Mouse (Mus musculus) fibroblast of lung, adult 2 months (primary cell): ENCODE data around the gene Smarcb1.
A peak's percentile ranks its signal among the peaks of the same experiment; 100 is the strongest.

Source experiments
- DNase-seq: peaks from one replicate; pipeline ENCODE4 v3.0.0-alpha.2; 2011; ENCODE audit warnings: low read depth

Smarcb1 gene

GRCm38 (mm10) chr10:75921026-75921725 is at the start of gene Smarcb1:
TSS of gene Smarcb1 (minus strand) at chr10:75921617.
- DNase-seq, result peak; percentile 83

GRCm38 (mm10) chr10:75954381-75954811 is 33.0 kb upstream of the Smarcb1 start, which contains the start of gene Gm5134:
TSS of gene Gm5134 (plus strand) at chr10:75954514.
- DNase-seq, result no peak

DNA sequence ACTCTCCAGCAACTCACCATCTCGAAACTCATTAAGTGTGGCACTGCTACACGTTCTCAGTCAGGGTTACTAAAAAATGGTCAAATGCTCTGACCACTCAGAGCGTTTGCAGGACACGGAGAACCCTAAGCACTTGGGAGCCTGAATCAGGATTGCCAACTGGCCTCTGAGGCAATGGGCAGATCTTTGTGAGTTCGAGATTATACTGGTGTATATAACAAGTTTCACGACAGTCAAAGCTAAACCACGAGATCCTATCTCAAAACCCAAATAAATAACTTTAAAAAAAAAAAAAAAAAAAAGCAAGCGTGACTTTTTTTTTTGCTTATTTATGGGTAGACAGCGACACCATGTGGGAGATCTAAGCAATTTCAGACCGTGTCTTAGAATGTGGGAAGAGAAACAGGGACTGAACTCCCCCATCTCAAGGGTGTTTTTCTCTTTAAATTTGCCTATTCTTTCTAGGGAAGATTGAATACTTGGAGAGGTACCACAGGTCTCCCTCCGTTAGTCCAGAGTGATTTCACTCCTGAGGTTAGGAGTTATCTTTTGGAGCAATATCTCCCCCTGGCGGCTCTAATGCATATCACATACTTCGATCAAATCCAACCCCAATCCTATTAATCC is 30.1 kb upstream of the Smarcb1 start:
- peak; percentile 64 for DNase-seq

GRCm38 (mm10) chr10:75950791-75951210 is 29.4 kb upstream of the Smarcb1 start:
- no peak for DNase-seq

- no peak for DNase-seq
Observed at GRCm38 (mm10) chr10:75949053-75950045, 27.9 kb upstream of the Smarcb1 start.

DNA sequence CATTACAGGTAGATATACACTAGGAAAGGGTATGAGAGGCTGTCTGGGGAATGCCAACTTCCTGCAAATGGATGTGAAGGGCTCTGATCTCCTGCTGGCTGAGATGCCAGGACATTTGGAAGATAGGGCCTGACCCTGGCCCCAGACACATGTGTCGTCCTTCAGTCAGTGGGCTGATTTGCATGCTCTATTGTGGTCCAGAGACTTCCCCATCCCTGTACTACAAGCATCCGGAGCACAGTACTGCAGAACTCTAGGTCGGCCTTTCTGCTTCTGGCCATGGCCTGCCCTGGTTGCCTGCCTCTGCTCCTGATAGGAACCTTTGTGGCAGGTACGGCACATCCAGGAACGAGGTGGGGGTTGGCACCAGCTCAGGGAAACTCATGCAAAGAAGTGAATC is 26.7 kb upstream of the Smarcb1 start:
- no peak for DNase-seq

DNA sequence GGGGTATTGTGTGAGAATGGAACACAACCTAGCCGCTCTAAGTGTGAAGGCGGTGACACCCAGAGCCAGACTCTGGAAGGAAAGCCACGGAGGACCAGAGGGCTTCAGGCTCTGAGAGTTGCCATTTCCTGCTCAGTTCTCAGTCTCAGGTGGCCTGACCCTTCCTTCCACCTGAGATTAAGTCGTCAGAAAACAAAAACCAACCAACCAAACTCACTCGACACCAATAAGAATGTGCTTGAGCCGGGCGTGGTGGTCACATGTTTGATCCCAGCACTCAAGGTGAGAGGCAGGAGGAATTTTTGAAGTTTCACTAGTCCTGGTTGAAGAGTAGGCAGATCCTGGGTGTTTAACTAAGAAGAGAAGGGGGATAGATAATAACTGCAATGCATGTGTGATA is 24.5 kb upstream of the Smarcb1 start:
- no peak for DNase-seq

DNA sequence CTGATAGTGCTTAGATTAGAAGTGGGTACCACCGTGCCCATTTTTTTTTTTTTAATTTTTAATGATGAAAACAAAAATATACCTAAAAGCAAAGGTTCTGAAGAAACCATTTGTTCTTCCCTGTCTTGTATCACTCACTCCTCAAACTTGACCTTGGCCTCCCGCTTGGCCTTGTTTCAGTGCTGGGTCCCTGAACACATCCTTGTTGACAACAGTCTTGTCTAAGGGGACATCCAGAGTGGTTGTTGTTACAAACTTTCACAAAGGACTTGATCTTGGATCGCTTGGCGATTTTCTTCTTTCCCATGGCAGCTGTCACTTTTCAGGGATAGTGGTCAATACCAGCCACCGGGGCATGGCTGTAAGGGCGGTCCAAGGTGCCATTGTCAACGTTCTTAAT is 23.8 kb upstream of the Smarcb1 start:
- no peak for DNase-seq

- peak; percentile 88 for DNase-seq
Observed at GRCm38 (mm10) chr10:75944066-75944772, 22.8 kb upstream of the Smarcb1 start.

DNA sequence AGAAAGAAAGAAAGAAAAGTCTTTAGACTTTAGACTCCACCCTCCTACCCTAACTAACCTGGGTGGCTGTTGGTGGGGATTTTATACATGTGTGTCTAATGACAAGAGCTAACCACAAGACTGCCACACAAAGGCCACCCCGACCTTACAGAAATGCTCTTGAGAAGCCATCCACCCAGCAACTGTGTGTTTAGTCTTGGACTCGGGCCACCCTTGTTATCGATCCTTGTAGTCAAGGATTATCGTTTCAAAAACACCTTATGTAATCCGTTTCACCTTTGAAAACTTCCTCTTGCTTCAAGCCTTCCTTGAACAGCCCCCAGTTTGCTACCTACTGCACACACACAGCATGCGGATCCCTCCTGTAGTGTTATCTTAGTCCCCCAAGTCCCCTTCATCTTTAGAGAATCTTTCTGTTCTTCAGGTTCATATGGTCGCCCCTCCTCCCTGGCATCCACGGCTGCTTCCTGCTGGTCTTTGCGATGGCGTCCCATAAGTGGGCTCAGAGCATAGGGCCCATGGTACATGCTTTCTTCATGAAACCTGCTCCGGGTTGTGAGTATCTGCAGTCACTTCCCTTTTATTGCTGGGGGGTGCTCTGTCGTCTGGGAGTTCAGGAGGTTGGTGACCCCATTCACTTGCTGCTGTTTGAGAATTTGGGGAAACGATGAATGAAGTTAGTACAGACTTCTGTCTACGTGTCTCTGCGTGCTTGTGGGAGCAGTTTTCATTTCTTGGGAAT is 21.5 kb upstream of the Smarcb1 start, which contains the start of gene Vpreb3:
Vpreb3 (plus strand) TSS at position 322 of the 742 bp plus-strand sequence.
- DNase-seq, result no peak

- DNase-seq, result no peak
Observed at GRCm38 (mm10) chr10:75941042-75941824, 19.8 kb upstream of the Smarcb1 start.

- no peak for DNase-seq
Observed at GRCm38 (mm10) chr10:75940520-75940919, 19.1 kb upstream of the Smarcb1 start, which contains the start of gene Gm867. TSS of gene Gm867 (minus strand) at chr10:75940672.

DNA sequence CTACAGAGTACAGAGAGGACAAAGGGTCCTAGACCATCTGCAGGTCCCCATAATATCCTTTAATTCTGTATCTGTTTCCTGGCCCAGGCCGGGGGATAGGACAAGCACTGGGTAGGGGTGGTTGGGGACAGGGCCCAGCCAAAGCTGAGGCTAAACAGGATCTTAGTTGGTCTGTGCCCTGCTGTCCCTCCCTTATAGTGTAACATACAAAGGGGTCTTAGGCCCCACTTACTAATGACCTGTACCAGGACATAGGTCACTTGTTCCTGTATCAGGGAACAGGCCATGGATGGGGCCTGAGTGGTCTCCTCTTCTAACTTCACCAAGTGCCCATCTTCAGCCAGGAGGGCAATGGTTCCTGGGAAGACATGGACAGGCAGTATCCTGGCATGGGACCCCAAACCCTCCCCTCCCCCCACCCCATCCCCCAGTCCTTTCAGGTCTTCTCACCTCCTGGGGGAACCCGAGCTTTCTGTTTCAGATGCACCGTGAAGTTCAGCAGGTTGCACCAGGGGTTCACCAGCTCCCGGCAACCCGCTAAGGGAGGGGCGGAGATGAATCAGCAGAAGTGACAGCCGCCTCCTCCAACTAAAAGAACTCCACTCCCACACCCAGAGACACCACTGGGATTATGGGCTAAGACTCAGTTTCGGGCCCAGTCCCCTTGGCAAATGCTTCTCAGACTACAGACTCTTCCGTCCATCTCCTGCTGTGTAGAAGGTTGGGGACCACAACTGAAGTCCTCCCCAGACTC is 18.2 kb upstream of the Smarcb1 start:
- DNase-seq, result no peak

DNA sequence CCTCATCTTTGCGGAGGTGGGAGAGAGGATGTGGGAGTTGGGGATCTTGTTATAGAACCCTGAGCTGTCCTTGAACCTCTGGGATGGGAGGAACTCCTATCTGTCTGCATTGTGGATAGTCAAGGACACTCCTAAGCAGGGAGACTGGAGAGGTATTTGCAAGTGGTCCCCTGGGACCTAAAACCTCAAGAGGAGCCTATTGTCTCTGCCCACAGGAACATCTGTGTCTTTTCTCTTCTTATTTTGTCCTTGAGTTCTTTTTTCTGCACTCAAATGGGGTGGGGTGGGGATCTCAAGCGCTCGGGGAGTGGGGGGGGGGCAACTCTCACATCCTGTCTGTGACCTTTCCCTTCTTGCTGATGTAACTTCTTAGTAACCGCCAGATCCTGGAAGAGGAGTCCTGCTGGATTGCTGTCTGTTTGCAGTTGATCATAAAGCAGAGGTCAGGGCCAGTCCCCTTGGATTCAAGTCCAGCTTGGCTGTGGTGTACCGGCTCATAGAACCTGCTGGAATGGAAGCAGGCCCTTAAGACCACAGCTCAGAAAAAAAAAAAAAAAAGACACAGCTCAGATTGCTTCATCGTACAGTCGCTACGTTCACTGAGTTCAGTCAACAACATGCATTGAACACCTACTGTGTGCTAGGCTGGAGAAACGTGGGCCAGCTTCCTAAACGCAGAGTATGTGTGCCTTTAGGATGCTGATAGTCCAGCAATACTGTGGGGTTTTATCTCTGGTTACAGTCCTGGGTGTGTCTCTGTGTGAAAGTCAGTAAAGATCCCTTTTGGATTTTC is 16.6 kb upstream of the Smarcb1 start:
- no peak for DNase-seq

DNA sequence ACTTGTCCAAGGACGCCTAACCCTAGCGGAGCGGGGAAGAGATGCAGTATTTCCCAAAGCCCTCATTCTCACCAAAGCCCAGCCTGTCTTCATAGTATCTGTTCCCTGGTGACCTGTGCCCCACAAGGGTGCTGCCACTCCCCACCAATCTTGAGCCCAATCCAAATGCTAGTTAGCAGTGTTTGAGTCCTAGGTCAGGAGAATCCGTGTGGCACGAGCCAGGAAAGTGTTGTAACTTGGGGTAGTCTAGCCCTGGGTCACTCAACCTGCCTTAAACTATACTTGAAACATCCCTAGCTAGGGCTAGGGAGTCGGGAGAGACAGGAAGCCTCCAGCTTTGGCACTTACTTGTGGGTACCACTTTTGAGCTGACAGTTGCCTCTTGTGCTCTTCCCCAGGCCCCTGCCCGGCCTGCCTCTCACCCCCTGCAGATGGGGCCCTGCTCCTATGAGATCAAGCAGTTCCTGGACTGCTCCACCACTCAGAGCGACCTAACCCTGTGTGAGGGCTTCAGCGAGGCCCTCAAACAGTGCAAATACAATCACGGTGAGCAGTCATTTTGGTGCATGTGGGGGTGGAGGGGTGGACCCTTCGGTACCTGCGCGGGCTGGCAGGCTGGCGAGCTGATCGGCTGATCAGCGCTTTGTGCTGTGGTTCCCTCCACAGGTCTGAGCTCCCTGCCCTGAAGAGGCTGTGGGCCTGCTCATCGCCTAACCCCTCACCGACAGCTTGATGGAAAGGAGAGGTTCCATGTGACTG is 15.7 kb upstream of the Smarcb1 start:
- no peak for DNase-seq

- no peak for DNase-seq
Observed at GRCm38 (mm10) chr10:75935680-75936541, 14.5 kb upstream of the Smarcb1 start, which contains the start of gene Mmp11. TSS of gene Mmp11 (minus strand) at chr10:75936496.

DNA sequence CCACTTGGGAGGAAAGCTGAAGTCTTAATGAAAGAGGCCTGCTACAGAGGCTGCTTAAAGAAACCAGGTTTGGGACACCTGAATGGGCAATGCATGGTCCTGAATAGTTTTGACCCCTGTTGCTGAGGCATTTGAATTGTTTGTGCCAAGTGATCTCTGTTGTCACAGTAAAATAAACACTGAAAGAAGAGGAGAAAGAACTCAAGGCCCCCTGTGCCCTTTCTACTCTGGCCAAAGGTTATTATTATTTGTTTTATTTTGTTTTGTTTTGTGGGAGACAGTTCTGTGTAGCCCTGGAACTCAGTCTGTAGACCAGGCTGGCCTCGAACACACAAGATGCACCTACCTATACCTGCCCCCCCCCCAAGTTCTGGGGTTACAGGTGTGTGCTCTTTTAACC is 13.6 kb upstream of the Smarcb1 start:
- no peak for DNase-seq
